Mouse (Mus musculus) heart, adult 2 months (tissue): ENCODE measurements around the gene Gpld1.

Experiments
- CTCF ChIP-seq: fragments of 200-600 bp; IDR thresholded peaks from 2 replicates; pipeline ENCODE4 v1.8.1; 2022; ENCODE audit warnings: antibody characterized with exemption, mild to moderate bottlenecking, moderate library complexity
- POLR2A ChIP-seq: fragments of 200-500 bp; IDR thresholded peaks from 2 replicates; pipeline ENCODE4 v1.6.1; 2011; ENCODE audit warnings: mild to moderate bottlenecking, low read depth, low read length, control low read depth; ENCODE audit not compliant: insufficient read depth

DNA sequence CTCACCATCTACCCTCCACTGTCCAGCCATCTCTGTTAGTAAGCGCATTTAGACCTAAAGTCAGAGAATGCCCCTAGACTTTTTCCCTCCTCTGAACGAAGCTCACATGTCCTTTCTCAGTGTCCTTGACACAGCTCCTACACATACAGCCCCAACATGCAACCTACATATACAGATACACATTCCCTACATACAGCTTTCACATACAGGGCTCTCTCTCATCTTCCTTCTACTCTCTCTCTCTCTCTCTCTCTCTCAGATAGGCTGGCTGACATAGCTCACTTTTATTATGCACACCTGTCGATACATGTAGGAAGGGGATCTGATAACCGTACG is 6.2 kb upstream of the Gpld1 start:
- TF ChIP-seq CTCF (no peak), POLR2A (no peak)
